Mouse (Mus musculus) testis, adult 10 weeks (tissue): Measurements from ENCODE around the gene Kmt2a. TPM values are rescaled to one million over a fixed set of nuclear protein-coding genes. Genes with fewer than 3 reads are reported as not detected.

Experiments
- polyA plus RNA-seq: library from polyadenylated mRNA; stranded (reverse); fragments of 350-450 nt; fragmentation: Illumina TruSeq; extraction: RNeasy Lipid Tissue Mini Kit (QIAGEN cat#74804); gene quantifications from one replicate; pipeline ENCODE4 v1.2.3, GENCODE M21; 2014; ENCODE audit warnings: low read depth, low replicate concordance

Kmt2a gene
- polyA plus RNA-seq, result 6.7 TPM

GRCm38 (mm10) chr9:44881221-44881871 lies at the start of gene Kmt2a:
Gene Kmt2a (minus strand): TSS chr9:44881296.

GRCm38 (mm10) chr9:44920374-44921122 lies 39.5 kb upstream of the Kmt2a start, which contains the start of gene Atp5l:
Gene Atp5l (minus strand): TSS chr9:44920742.

GRCm38 (mm10) chr9:44802808-44803450 lies 78.2 kb downstream of the Kmt2a start, which contains the start of gene Ttc36:
Gene Ttc36 (minus strand): TSS chr9:44803072.

GRCm38 (mm10) chr9:44799102-44799957 lies 81.8 kb downstream of the Kmt2a start, which contains the start of gene Tmem25:
Gene Tmem25 (minus strand): TSS chr9:44799307.

GRCm38 (mm10) chr9:44767101-44768028 lies 113.7 kb downstream of the Kmt2a start, which contains the start of the genes Arcn1 and Ift46:
Gene Arcn1 (minus strand): TSS chr9:44767845.
Gene Ift46 (plus strand): TSS chr9:44767908.

Other genes starting within 250 kb of the Kmt2a start
- gene Treh, start 208.1 kb downstream of the Kmt2a start, polyA plus RNA-seq, result not detected
- 0.13 TPM for gene Phldb1, start 146.1 kb downstream of the Kmt2a start, polyA plus RNA-seq
- 120 TPM for gene Arcn1, start 113.5 kb downstream of the Kmt2a start, polyA plus RNA-seq
- 95.7 TPM for gene Ift46, start 113.4 kb downstream of the Kmt2a start, polyA plus RNA-seq
- gene Tmem25, start 82.0 kb downstream of the Kmt2a start, polyA plus RNA-seq, result 0.15 TPM
- not detected for gene Ttc36, start 78.2 kb downstream of the Kmt2a start, polyA plus RNA-seq
- 120 TPM for gene Atp5l, start 39.4 kb upstream of the Kmt2a start, polyA plus RNA-seq
- gene Ube4a, start 84.3 kb upstream of the Kmt2a start, polyA plus RNA-seq, result 46.0 TPM
- gene Cd3g, start 99.1 kb upstream of the Kmt2a start, polyA plus RNA-seq, result 0.28 TPM
- gene Cd3d, start 100.5 kb upstream of the Kmt2a start, polyA plus RNA-seq, result 8.4 TPM
- 0.52 TPM for gene Cd3e, start 128.3 kb upstream of the Kmt2a start, polyA plus RNA-seq
- 0.55 TPM for gene Mpzl2, start 158.5 kb upstream of the Kmt2a start, polyA plus RNA-seq
- gene Mpzl3, start 173.9 kb upstream of the Kmt2a start, polyA plus RNA-seq, result 1.1 TPM
- 0.22 TPM for gene Jaml, start 197.9 kb upstream of the Kmt2a start, polyA plus RNA-seq
- gene Scn2b, start 236.5 kb upstream of the Kmt2a start, polyA plus RNA-seq, result 0.29 TPM